Mouse (Mus musculus) heart, embryonic 11.5 days (tissue): ENCODE measurements around the gene Prr15. TPM values are rescaled to one million over a fixed set of nuclear protein-coding genes. Genes with fewer than 3 reads are reported as not detected.

Experiments used
- polyA plus RNA-seq: library from polyadenylated mRNA; unstranded; fragments of >200 nt; fragmentation: Nextera tagmentation; extraction: Ambion mirVana; gene quantifications from 2 replicates; pipeline ENCODE4 v1.2.1, GENCODE M21; 2014

The Prr15 gene
- polyA plus RNA-seq, 1 experiment from 2014 or later, result 9.8 TPM

Other genes starting within 250 kb of the Prr15 start
- 3.5 and 3.8 TPM in 2 replicates for gene Wipf3, start 103.8 kb downstream of the Prr15 start, polyA plus RNA-seq
- gene Scrn1, start 240.7 kb downstream of the Prr15 start, polyA plus RNA-seq, result 15.5 and 17.7 TPM in 2 replicates